Mouse (Mus musculus): Measurements from ENCODE around the gene Tgfbi.

DNA sequence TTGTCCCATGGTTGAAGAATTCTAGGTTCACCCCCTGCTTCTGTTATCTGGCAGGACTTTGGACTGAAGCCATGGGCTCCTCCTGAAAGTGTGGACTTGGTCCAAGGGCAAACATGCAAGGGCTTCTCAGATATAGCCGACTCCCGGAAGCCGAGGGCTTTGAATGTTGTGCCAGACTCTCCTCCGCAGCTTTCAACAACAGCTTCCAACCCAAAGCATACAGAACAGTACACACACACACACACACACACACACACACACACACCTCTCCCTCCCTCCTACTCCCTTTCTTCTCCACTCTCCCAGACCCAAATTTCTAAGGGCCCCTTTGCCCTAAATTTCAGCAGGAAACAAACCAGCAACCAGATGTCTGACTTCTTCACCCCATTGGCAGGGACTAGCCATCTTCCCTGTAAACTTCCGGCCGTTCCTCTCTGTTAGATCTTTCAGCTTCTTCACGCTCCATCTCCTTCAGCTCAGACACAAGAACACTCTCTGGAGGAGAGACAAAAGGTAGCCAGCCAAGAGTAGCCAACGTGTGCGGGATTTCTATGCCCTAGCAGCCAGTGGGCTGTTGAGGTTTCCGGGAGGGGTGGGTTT, 69.0 kb downstream of the Tgfbi start:
- no peak for TF ChIP-seq CTCF (IDR thresholded peaks at IDR 0.05; ENCODE audit: extremely low read depth, insufficient read depth, low read length)
- no peak for TF ChIP-seq POLR2A (IDR thresholded peaks at IDR 0.05; ENCODE audit: extremely low read depth, insufficient read depth, low read length)
